Mouse (Mus musculus) lung, postnatal 0 days (tissue): ENCODE measurements around the gene Oxsm. TPM values are rescaled to one million over a fixed set of nuclear protein-coding genes. Genes with fewer than 3 reads are reported as not detected.

ENCODE experiments used
- ATAC-seq: fragments of 200-750 bp; cut with Nextera tagmentation; 2 replicates; pipeline ENCODE4 v1.8.0; 2017; ENCODE audit warnings: moderate library complexity
- DNase-seq: peaks from one replicate; pipeline ENCODE4 v3.0.0-alpha.2; 2016; ENCODE audit warnings: low spot score
- H3K27ac ChIP-seq: fragments of 300-500 bp; sonication (generic); 2 replicates; pipeline ENCODE4 v1.5.1; 2014; ENCODE audit warnings: antibody characterized with exemption, mild to moderate bottlenecking, low read length, mixed read lengths
- H3K27me3 ChIP-seq: fragments of 300-500 bp; sonication (generic); replicated peaks from 2 replicates; pipeline ENCODE4 v1.6.1; 2014; ENCODE audit warnings: low read length, mixed read lengths; ENCODE audit not compliant: insufficient read depth
- H3K36me3 ChIP-seq: fragments of 300-500 bp; sonication (generic); 2 replicates; pipeline ENCODE4 v1.6.1; 2014; ENCODE audit warnings: low read length, mixed read lengths; ENCODE audit not compliant: insufficient read depth
- H3K4me1 ChIP-seq: fragments of 300-500 bp; sonication (generic); 2 replicates; pipeline ENCODE4 v1.6.1; 2014; ENCODE audit warnings: antibody characterized with exemption, low read depth, low read length, mixed read lengths; ENCODE audit not compliant: insufficient read depth
- H3K4me2 ChIP-seq: fragments of 300-500 bp; sonication (generic); replicated peaks from 2 replicates; pipeline ENCODE4 v1.6.1; 2014; ENCODE audit warnings: low read depth, mild to moderate bottlenecking, low read length, moderate library complexity, mixed read lengths
- H3K4me3 ChIP-seq: fragments of 300-500 bp; sonication (generic); 2 replicates; pipeline ENCODE4 v1.5.1; 2014; ENCODE audit warnings: low read depth, low read length
- H3K9ac ChIP-seq: fragments of 300-500 bp; sonication (generic); replicated peaks from 2 replicates; pipeline ENCODE4 v1.6.1; 2014; ENCODE audit warnings: low read depth, mild to moderate bottlenecking
- H3K9me3 ChIP-seq: fragments of 300-500 bp; sonication (generic); 2 replicates; pipeline ENCODE4 v1.6.1; 2016; ENCODE audit warnings: low read length, mixed read lengths
- CTCF ChIP-seq: IDR thresholded peaks from 2 replicates; pipeline ENCODE4 v1.5.1; 2016; ENCODE audit warnings: antibody characterized with exemption, mild to moderate bottlenecking
- EP300 ChIP-seq: IDR thresholded peaks from 2 replicates; pipeline ENCODE4 v1.6.1; 2016; ENCODE audit warnings: antibody characterized with exemption, mild to moderate bottlenecking, control low read depth
- WGBS: fragments of 180-500 bp; shearing (Covaris S2); extraction: QIAGEN DNeasy Blood & Tissue Kit; methylation state at CpG from one replicate; pipeline ENCODE4 v1.1.7; 2014; 5-methylcytosine and 5-hydroxymethylcytosine counted together
- polyA plus RNA-seq: library from polyadenylated mRNA; unstranded; fragments of >200 nt; fragmentation: Nextera tagmentation; extraction: Ambion mirVana; gene quantifications from 2 replicates; pipeline ENCODE4 v1.2.1, GENCODE M21; 2015

The Oxsm gene
- polyA plus RNA-seq, 1 experiment from 2014 or later = 1.7 TPM

- Histone ChIP-seq H3K4me2 (no peak overlapping the region), H3K36me3 (no peaks in the 10 kb centered on the region), H3K9ac (no peak overlapping the region), H3K27me3 (no peaks in the 10 kb centered on the region), H3K27ac (no peak overlapping the region), H3K9me3 (no peaks in the 10 kb centered on the region), H3K4me3 (no peak overlapping the region), H3K4me1 (no peaks in the 10 kb centered on the region)
- DNase-seq = no peak
- no peak for ATAC-seq
- no peak for TF ChIP-seq EP300
- TF ChIP-seq CTCF = no peak
Measured at GRCm38 (mm10) chr14:16230581-16230980, 19.0 kb downstream of the Oxsm start.

- Histone ChIP-seq H3K27ac (no peak overlapping the region), H3K4me3 (no peak overlapping the region), H3K4me2 (no peak overlapping the region), H3K9ac (no peak overlapping the region), H3K4me1 (no peaks in the 10 kb centered on the region), H3K27me3 (no peaks in the 10 kb centered on the region), H3K9me3 (no peaks in the 10 kb centered on the region), H3K36me3 (no peaks in the 10 kb centered on the region)
- no peak for TF ChIP-seq CTCF
- no peak for TF ChIP-seq EP300
- WGBS = 59% methylated on average over 2 of the region's 2 CpGs
- no peak for DNase-seq
- ATAC-seq = no peak
Measured at GRCm38 (mm10) chr14:16229395-16229794, 20.2 kb downstream of the Oxsm start.

DNA sequence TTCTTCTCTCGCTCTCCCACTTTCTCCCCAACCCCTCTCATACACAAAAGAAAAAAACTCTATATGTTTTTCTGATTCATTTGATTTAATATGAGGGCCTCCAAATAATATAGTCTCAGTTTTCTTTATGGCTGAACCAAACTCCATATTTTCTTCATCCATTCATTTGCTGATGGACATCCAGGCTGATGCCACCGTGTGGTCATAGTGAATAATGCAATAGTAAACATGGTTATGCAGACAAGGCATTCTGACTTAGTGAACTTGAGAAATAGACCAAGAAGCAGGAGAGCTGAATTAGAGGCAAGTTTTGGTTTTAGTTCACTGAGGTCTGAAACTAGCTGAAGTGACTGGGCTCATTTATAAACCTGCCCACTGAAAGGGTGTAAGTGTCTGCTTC, 30.6 kb downstream of the Oxsm start:
- WGBS = 56% methylated on average over 2 of the region's 2 CpGs
- Histone ChIP-seq H3K4me3 (no peak overlapping the region), H3K9ac (no peak overlapping the region), H3K9me3 (no peaks in the 10 kb centered on the region), H3K4me2 (no peak overlapping the region), H3K27ac (no peak overlapping the region), H3K27me3 (no peaks in the 10 kb centered on the region), H3K4me1 (no peaks in the 10 kb centered on the region), H3K36me3 (no peaks in the 10 kb centered on the region)
- DNase-seq (peak; percentile 69), ATAC-seq (no peak)
- TF ChIP-seq EP300 (no peak), CTCF (peak; percentile 81)

DNA sequence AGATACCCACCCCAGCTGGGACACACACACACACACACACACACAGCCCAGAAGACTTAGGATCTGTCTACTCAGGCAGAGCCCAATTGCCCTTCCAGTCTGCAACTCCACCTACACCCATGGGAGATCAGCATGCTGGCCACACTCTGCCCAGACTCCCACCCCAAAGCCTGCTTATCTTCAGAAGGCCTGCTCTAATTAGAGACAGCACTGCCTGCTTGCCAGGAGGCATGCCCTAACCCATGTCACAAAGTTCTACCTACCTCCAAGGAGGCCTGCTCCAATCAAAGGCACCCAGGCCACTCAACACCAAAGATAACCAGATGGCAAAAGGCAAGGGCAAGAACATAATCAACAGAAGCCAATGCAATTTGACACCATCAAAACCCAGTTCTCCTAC, 41.9 kb downstream of the Oxsm start:
- no peaks in the 10 kb centered on the region for H3K27me3 ChIP-seq
- ATAC-seq (no peak), DNase-seq (no peak)
- H3K4me3 ChIP-seq = no peak overlapping the region
- H3K4me1 ChIP-seq = no peaks in the 10 kb centered on the region
- TF ChIP-seq CTCF (no peak), EP300 (no peak)
- H3K4me2 ChIP-seq = no peak overlapping the region
- no peak overlapping the region for H3K27ac ChIP-seq
- H3K9ac ChIP-seq = no peak overlapping the region
- H3K36me3 ChIP-seq = no peaks in the 10 kb centered on the region
- no peaks in the 10 kb centered on the region for H3K9me3 ChIP-seq

GRCm38 (mm10) chr14:16201673-16202072, 47.9 kb downstream of the Oxsm start:
- Histone ChIP-seq H3K36me3 (no peaks in the 10 kb centered on the region), H3K9ac (no peak overlapping the region), H3K4me1 (no peaks in the 10 kb centered on the region), H3K4me3 (no peak overlapping the region), H3K27ac (no peak overlapping the region), H3K27me3 (no peaks in the 10 kb centered on the region), H3K9me3 (no peaks in the 10 kb centered on the region), H3K4me2 (no peak overlapping the region)
- ATAC-seq (no peak), DNase-seq (no peak)
- TF ChIP-seq CTCF (no peak), EP300 (no peak)
- 27% methylated on average over 3 of the region's 3 CpGs for WGBS

GRCm38 (mm10) chr14:16200969-16201638, 48.5 kb downstream of the Oxsm start:
- Histone ChIP-seq H3K9me3 (no peaks in the 10 kb centered on the region), H3K27me3 (no peaks in the 10 kb centered on the region), H3K4me3 (no peak overlapping the region), H3K9ac (no peak overlapping the region), H3K36me3 (no peaks in the 10 kb centered on the region), H3K4me1 (no peaks in the 10 kb centered on the region), H3K4me2 (no peak overlapping the region; the same call in 1 of the 2 replicates), H3K27ac (no peak overlapping the region)
- no peak for ATAC-seq
- no peak for DNase-seq
- 37% methylated on average over 8 of the region's 8 CpGs for WGBS
- TF ChIP-seq CTCF (no peak), EP300 (no peak)
